Mouse (Mus musculus) right cerebral cortex, postnatal 10 days (tissue): Measurements from ENCODE around the gene Slc16a9.

Experiments
- DNase-seq, 2 experiments: peaks; one replicate each; pipeline ENCODE4 v3.0.0; 2021; ENCODE audit warnings: low spot score in 2 of 2

Gene Slc16a9

DNA sequence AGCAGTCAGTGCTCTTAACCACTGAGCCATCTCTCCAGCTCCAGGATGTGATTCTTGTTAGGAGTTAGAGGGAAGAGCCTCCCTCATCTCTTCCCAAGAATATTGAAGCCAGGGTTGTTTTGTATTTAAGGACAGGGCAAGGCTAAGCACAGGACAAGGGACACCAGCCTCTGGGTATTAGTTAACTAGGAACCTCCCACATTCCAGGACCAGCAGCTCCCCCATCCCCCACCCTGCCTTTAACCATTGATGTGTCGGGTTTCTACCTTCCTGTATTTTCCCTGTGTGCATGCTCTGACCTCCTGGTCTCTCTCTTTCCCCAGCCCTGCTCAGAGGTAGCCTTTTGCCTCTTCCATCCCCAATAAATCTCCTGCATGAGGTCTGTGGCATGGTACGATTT lies 56.3 kb downstream of the Slc16a9 start:
- no peak for DNase-seq

- DNase-seq: no peak
Observed at GRCm38 (mm10) chr10:70303203-70303602, 58.3 kb downstream of the Slc16a9 start.

DNA sequence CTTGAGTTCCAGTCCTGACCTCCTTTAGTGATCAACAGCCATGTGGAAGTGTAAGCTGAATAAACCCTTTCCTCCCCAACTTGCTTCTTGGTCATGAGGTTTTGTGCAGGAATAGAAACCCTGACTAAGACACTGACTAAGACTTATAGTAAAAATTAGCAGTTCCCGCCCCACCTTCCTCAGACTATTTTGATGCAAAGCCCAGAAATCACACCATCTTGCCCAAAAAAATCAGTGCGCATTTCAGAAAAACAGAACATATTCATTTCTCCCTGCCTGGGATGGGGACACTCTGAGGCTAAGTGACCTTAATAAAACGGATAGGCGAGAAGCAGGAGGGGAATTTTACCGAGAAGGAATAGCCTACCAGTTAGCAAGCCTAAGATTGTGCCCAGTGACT lies 60.8 kb downstream of the Slc16a9 start:
- no peak for DNase-seq

DNA sequence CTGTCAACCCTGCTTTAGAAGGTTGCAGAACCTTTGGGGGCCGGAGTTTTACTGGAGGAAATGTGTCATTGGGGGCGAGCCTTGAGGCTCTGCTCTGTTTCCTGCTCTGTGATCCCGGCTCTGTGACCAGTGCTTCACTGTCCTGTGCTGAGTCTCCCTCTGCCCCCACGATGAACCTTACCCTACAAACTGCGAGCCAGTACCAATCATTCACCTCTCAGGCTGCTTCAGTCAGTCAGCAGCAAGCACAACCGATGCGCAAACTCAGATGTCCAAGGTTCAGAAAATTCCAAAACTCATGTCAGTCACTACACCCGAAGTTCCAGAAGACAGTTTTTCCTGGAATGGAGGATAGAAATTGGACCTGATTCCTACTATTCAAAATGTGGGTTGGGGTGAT lies 64.5 kb downstream of the Slc16a9 start:
- no peak for DNase-seq

GRCm38 (mm10) chr10:70310646-70311045 lies 65.7 kb downstream of the Slc16a9 start:
- DNase-seq: no peak

DNA sequence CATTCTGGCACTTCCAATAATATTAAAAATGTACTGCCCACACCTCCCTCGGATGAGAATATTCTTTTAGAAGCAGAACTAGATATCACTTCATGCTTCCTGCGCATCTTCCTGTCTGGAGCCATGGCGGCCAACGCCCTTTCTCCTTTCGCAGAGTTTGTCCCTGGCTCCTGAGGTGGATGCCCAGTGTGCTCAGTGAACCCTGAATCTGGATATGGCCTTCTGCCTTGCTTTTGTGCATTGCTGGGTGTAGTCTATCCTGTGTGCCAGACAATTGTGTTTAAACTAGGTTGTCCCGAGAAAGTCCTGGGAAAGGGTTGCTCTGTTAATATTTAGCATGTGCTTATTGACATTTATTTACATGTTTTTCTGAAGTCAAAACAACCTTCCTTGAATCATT lies 71.0 kb downstream of the Slc16a9 start:
- DNase-seq: no peak

GRCm38 (mm10) chr10:70316856-70317255 lies 72.0 kb downstream of the Slc16a9 start:
- no peak for DNase-seq

- DNase-seq: no peak
Observed at GRCm38 (mm10) chr10:70317394-70317965, 72.6 kb downstream of the Slc16a9 start.

- peak; percentile 61 to 74 for DNase-seq
Observed at GRCm38 (mm10) chr10:70318630-70319029, 73.7 kb downstream of the Slc16a9 start.

DNA sequence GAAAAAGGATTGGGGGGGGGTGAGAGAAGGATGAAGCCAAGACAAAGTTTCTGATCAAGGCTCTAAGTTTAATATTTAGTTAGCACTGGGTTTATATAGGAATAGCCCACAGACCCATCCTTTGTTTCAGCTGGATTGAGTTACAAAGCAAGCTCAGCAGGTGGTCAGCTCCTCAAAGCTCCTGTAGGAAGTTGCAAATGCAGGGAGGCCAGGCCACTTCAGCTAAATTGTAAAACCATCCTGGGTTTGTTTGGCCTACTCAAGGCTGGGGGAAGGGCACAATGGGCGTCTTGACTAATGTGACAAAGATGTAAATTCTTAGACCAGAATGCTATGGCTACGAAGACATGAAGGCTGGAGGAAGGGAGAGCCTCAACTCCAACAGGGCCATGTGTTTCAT lies 80.6 kb downstream of the Slc16a9 start:
- no peak for DNase-seq

DNA sequence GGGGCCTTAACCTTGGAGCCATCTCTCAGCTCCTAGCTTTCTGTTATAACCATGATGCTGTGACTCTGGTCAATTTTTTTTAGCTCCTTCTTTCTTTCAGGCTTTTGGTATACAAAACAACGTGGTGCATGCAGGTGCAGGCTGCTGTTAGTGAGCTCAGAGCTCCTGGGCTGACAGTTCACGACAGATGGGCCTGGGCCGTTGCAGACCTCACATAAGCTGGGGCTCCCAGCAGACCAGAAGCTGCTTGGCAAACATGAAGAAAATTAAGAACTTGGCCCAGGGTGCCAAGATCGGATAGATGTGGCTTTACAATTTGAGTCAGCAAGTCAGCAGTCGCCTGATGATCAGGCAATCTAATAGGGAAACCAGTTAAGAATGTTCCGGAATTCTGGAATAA lies 82.4 kb downstream of the Slc16a9 start:
- no peak for DNase-seq

DNA sequence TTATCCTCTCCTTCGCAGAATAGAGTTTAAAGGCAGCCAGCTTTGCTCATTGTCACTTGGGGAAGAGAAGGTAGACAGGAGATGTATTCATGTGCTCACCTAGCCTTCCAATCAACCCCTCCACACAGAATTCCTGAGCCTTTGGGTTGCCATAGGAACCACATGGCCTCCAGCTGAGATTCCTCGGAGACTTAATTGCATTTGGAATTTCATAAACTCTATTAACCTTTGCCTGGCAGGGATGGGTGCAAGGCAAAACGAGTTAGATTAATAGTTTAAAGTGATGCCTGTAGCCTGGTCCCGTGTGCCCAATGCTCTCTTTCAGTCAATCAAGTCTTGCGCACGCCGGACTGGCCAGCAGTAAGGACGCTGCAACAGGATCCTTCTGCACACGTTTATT lies 83.2 kb downstream of the Slc16a9 start:
- peak in 1 of 2 experiments; percentile 33 for DNase-seq
